Mouse (Mus musculus) forelimb bud, embryonic 11.5 days (tissue): ENCODE measurements around the gene Kntc1.

ENCODE experiments used
- DNase-seq: peaks from one replicate; pipeline ENCODE4 v3.0.0-alpha.2; 2012; ENCODE audit warnings: low read depth, low spot score

Gene Kntc1

DNA sequence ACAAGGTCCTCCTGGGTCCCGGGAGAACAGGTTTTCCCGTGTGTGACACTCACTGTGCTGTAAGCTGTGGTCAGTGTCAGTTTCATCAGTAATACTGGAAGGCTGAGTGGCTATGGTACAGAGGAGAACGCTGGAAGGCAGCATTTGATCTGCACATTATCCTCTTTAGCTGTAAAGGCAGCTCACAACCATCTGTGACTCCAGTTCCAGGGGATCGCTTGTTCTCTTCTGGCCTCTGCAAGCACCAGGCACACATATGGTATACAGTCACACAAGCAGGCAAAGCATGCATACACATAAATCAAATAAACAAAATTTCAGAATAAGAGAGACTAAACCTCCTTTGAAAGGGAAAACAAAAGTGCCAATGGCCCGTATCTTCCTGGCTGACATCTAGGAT lies 59.0 kb downstream of the Kntc1 start:
- DNase-seq = no peak

DNA sequence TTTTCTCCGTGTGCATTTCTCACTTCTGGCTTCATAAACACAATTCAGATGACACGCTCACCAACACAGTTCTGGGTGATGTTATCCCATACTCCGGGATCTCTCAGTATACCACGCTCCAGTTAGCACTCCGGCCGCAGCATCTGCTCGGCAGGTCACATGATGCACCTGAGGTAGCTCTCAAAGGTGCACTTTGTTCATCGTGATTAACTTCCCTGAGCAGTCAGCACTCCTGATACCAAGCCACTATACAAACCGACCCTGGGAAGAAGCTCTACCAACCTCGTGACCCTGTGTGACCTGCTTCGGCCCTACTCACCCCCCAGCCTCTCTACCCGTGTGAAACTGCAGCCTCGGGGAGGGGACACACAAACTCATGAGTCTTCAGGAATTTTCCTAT lies 59.6 kb downstream of the Kntc1 start:
- no peak for DNase-seq

- DNase-seq = no peak
Observed at GRCm38 (mm10) chr5:123816891-123817290, 67.4 kb downstream of the Kntc1 start.

GRCm38 (mm10) chr5:123818941-123819577 lies 69.5 kb downstream of the Kntc1 start:
- no peak for DNase-seq

DNA sequence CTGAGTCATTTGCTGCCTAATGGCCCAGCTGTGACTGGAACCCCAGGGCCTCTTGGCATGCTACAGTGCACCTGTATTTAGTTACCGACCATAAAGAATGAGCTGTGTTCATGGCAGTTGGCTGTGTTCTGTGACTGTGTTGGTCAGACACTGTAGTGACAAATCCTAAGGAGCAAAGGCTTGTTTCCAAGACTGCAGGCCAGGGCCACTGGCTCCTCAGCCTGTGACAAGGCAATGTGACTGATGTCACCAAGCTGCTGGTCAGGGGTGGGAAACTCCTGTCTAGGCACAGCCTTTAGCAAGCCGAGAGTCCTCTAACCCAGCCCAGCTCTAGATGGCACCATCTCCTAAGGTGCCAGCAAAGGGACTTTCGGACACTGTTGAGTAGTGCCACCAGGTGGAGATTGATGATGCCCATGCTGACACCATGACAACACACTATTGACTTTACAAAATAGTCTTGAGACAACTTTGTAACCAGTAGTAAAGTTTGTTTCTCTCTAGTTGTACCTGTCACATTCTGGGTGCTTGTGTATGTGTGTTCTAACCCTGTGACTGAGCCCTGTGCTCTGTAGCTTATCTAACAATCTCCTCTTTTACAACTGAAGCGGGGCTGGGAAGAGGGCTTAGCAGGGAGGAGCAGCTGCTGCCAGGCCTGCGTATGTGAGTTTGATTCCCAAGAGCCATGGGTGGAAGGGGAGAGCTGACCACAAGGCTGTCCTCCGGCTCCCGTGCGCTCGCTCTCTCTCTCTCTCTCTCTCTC lies 71.2 kb downstream of the Kntc1 start:
- no peak for DNase-seq

DNA sequence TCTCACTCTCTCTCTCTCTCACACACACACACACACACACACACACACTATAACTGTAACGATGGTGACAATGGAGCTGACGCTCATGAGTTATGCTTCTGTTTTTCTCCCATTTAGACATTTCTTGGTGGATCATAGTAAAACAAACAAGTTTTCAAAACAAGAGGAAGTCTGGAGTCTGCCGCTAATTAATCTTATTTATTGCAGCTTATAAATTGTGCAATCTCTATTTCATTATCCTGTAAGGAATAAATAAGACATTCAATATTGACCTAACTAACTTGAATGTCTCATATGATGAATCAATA lies 71.7 kb downstream of the Kntc1 start:
- no peak for DNase-seq

DNA sequence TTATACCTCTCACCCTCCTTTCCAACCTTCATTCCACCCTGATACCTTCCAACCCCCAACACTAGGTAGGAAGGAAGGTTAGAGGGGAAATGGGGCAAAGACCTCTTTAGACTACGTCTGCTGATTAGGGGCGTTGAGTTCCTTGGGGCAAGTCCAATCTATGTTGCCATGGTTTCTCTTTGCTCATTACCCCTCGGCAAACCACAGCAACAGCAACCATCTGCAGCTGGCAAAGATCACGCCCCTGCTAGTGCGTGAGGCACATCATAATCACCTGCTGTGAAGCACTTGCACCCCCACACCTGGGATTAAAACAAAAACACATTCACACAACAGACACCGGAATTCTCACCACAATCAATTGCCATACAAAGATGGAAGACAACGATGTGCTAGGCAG lies 73.2 kb downstream of the Kntc1 start:
- peak; percentile 30 for DNase-seq

DNA sequence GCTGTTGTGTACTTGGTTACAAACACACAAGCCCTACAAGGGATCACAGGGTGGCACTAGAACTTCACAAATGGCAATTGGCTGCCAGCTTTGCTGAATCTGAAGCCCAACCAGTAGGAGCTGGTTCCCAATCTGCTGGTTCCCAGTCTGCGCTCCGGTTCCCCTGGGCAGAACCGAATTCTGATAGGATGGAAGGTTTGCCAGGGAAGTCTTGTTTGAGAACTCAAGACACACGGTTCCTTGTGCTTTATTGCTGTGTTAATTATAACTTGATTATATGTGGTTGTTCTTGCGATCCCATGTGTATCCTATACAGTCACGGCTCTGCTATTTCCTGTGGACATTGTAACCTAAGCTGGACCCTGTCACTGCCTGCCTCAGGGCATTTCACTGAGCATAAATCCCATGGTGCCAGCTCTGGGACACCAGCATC lies 78.2 kb downstream of the Kntc1 start:
- peak; percentile 55 for DNase-seq

DNA sequence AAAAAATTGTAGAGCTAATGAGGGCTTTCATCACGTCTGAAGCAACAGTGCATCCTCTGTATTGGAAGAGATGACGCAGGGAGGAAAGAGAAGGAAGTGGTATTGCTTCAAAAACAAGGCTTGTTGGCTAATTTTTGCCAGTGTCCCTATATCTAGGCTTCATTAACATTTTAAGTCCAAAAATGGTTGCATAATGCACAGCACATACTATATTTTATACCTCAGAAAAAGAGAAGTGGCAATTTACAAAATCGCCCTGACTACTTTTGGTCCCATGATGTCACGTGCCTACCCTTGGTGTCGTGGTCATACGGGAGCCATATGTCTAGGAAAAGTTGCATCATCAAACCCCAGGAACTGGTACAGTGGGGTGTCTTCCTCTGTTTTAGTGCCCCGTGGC lies 82.8 kb downstream of the Kntc1 start:
- no peak for DNase-seq

DNA sequence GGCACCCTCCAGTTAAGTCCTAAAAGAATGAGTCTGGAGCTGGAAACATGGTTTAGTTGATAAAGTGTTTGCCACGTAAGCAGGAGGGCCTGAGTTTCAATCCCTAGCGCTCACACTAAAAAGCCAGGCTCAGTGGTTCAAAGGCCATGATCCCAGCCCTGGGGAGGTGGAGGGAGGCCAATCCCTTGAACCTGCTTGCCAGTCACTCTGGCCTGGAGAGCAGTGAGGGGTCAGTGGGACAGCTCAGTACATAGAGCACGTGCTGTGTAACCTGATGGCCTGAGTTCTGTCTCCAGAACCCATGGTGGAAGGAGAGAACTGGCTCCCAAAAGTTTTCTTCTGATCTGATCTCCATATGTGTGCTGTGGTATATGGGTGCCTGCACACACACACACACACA lies 85.3 kb downstream of the Kntc1 start:
- no peak for DNase-seq

GRCm38 (mm10) chr5:123837371-123837770 lies 87.9 kb downstream of the Kntc1 start:
- DNase-seq = no peak

DNA sequence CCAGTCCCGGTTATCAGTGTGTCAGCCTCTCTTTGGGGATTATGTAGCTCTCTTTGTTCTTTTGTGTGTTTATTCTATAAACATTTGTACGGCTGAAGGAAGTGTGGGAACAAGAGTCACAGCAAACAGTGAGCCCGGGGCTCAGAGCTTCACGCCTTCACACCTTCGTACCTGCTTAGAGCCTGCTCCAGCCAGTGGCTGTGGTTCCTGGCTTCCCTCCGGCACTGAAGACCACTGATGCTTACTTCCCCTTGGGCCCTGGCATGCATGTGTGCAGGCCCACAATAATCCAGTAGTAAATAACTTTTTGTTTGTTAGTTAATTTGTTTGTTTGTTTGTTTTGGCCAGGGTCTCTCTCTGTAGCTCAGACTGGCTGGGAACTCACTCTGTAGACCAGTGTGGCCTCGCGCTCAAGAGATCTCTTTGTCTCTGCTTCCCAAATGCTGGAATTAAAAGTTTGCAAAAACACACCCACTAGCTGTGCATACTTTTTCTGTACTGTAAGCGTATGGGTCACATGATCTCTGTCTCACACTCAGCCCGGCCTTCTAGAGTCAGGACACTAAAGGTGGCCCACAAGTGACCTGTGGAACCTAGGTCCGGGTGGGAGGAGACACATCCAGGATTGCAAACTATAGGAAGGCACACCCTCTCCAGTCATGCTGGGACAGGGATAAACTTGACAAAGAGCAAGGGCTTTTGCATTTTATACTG lies 92.9 kb downstream of the Kntc1 start:
- no peak for DNase-seq

GRCm38 (mm10) chr5:123842935-123843282 lies 93.4 kb downstream of the Kntc1 start:
- DNase-seq = no peak

DNA sequence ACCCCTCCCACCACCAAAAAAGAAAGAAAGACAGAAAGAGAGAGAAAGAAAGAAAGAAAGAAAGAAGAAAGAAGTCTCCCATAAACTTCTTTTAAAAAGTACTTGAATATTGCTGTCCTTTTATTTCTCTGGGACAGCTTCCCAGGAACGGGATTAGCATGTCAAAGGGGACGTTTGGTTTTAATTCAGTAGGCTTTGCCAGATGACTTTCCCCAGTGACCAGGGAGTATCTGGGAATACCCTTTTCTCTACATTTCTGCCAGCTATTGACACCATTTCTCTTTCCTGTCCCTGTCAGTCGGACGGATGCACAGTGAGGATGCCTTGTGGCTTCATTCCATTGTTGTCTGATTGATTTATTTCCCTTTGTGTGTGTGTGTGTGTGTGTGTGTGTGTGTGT lies 94.3 kb downstream of the Kntc1 start:
- DNase-seq = no peak

- DNase-seq = no peak
Observed at GRCm38 (mm10) chr5:123844316-123844715, 94.8 kb downstream of the Kntc1 start.

DNA sequence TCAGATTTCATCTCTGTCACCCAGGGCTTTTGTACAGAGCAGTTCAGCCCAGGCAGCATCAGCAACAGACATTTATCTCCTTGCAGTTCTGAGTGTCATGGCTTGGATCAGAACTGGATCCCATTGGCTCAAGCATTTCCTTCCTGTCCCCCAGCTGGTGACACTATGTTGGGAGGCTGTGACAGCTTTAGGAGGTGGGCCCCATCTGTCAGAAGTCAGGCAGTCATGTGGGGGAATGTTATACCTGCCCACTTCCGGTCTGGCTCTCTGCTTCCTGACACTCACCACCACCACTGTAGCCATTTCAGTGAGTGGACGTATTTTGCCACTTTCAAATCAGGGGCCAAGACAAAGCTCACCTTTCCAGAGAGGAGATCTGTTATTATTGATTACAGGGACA lies 101.9 kb downstream of the Kntc1 start:
- no peak for DNase-seq

DNA sequence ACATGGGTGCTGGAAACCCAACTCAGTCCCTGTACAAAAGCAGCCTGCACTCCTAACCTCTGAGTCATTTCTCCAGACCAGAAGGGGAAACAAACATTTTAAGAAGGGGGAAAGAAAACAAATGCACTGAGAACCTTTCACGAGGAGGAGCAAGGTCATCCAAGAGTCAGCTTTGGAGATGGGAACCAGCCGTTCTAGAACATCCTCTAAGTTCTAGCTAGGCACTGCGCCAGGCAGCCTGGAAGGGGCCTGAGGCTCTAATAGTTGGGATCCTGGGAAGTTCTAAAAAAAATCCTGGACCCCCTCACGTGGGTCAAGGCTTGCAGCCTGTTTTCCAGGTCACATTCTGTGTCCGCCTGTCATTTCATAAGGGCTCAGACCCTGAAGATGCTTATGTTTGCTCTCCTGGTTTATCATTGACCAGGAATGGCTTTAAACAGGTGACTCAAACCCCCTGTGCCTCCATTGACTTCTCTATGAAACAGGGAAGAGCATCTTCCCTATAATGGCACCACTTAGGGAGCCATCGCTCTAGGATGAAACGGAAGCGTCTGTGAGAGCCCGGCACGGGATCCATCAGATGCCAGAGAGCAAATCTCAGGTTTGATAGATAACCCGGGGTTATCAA lies 104.5 kb downstream of the Kntc1 start:
- no peak for DNase-seq

- DNase-seq = no peak
Observed at GRCm38 (mm10) chr5:123854511-123854910, 105.0 kb downstream of the Kntc1 start.

GRCm38 (mm10) chr5:123858798-123859197 lies 109.3 kb downstream of the Kntc1 start:
- no peak for DNase-seq

- DNase-seq = no peak
Observed at GRCm38 (mm10) chr5:123862374-123863350, 113.1 kb downstream of the Kntc1 start.

- DNase-seq = no peak
Observed at GRCm38 (mm10) chr5:123863934-123864333, 114.4 kb downstream of the Kntc1 start.
